Mouse (Mus musculus): ENCODE measurements around the gene Eif4e2.
A peak's percentile ranks its signal among the peaks of the same experiment; 100 is the strongest.

Gene Eif4e2

GRCm38 (mm10) chr1:87225739-87226138, 12.0 kb downstream of the Eif4e2 start:
- Histone ChIP-seq H3K36me3 (ENCODE audit: control insufficient read depth, insufficient read depth, low read length, poor library complexity, severe bottlenecking) (peaks cover 21% of the 10 kb centered on the region), H3K27me3 (ENCODE audit: control insufficient read depth, insufficient read depth, low read length, poor library complexity, severe bottlenecking) (no peaks in the 10 kb centered on the region)
- no peak for DNase-seq (ENCODE audit: low read depth, low spot score)

GRCm38 (mm10) chr1:87226409-87227159, 12.9 kb downstream of the Eif4e2 start:
- H3K36me3 ChIP-seq (ENCODE audit: control insufficient read depth, insufficient read depth, low read length, poor library complexity, severe bottlenecking), result peaks cover 15% of the 10 kb centered on the region

GRCm38 (mm10) chr1:87227160-87227550, 13.4 kb downstream of the Eif4e2 start:
- Histone ChIP-seq H3K36me3 (ENCODE audit: control insufficient read depth, insufficient read depth, low read length, poor library complexity, severe bottlenecking) (peaks cover 12% of the 10 kb centered on the region), H3K27me3 (ENCODE audit: control insufficient read depth, insufficient read depth, low read length, poor library complexity, severe bottlenecking) (no peaks in the 10 kb centered on the region)
- DNase-seq (ENCODE audit: low read depth, low spot score), result no peak

More at GRCm38 (mm10) chr1:87226409-87227159, 12.9 kb downstream of the Eif4e2 start:
- no peaks in the 10 kb centered on the region for H3K27me3 ChIP-seq (ENCODE audit: control insufficient read depth, insufficient read depth, low read length, poor library complexity, severe bottlenecking)
- no peak for DNase-seq (ENCODE audit: low read depth, low spot score)

- DNase-seq (ENCODE audit: low read depth, low spot score), result no peak
- peaks cover 4% of the 10 kb centered on the region for H3K36me3 ChIP-seq (ENCODE audit: control insufficient read depth, insufficient read depth, low read length, poor library complexity, severe bottlenecking)
- no peaks in the 10 kb centered on the region for H3K27me3 ChIP-seq (ENCODE audit: control insufficient read depth, insufficient read depth, low read length, poor library complexity, severe bottlenecking)
Measured at GRCm38 (mm10) chr1:87230606-87231005, 16.9 kb downstream of the Eif4e2 start.

- peaks cover 4% of the 10 kb centered on the region for H3K36me3 ChIP-seq (ENCODE audit: control insufficient read depth, insufficient read depth, low read length, poor library complexity, severe bottlenecking)
- H3K27me3 ChIP-seq (ENCODE audit: control insufficient read depth, insufficient read depth, low read length, poor library complexity, severe bottlenecking), result no peaks in the 10 kb centered on the region
- no peak for DNase-seq (ENCODE audit: low read depth, low spot score)
Measured at GRCm38 (mm10) chr1:87232197-87232596, 18.5 kb downstream of the Eif4e2 start.

GRCm38 (mm10) chr1:87239056-87239455, 25.3 kb downstream of the Eif4e2 start:
- Histone ChIP-seq H3K27me3 (ENCODE audit: control insufficient read depth, insufficient read depth, low read length, poor library complexity, severe bottlenecking) (no peaks in the 10 kb centered on the region), H3K36me3 (ENCODE audit: control insufficient read depth, insufficient read depth, low read length, poor library complexity, severe bottlenecking) (peaks cover 2% of the 10 kb centered on the region)
- DNase-seq (ENCODE audit: low read depth, low spot score), result no peak

GRCm38 (mm10) chr1:87243021-87243420, 29.3 kb downstream of the Eif4e2 start:
- DNase-seq (ENCODE audit: low read depth, low spot score), result no peak

GRCm38 (mm10) chr1:87245430-87245829, 31.7 kb downstream of the Eif4e2 start:
- Histone ChIP-seq H3K27me3 (ENCODE audit: control insufficient read depth, insufficient read depth, low read length, poor library complexity, severe bottlenecking) (no peaks in the 10 kb centered on the region), H3K36me3 (ENCODE audit: control insufficient read depth, insufficient read depth, low read length, poor library complexity, severe bottlenecking) (no peaks in the 10 kb centered on the region)
- no peak for DNase-seq (ENCODE audit: low read depth, low spot score)

More at GRCm38 (mm10) chr1:87243021-87243420, 29.3 kb downstream of the Eif4e2 start:
- Histone ChIP-seq H3K36me3 (ENCODE audit: control insufficient read depth, insufficient read depth, low read length, poor library complexity, severe bottlenecking) (peaks cover 2% of the 10 kb centered on the region; the same call in 1 of the 2 replicates), H3K27me3 (ENCODE audit: control insufficient read depth, insufficient read depth, low read length, poor library complexity, severe bottlenecking) (no peaks in the 10 kb centered on the region)

- Histone ChIP-seq H3K36me3 (ENCODE audit: control insufficient read depth, insufficient read depth, low read length, poor library complexity, severe bottlenecking) (no peaks in the 10 kb centered on the region), H3K27me3 (ENCODE audit: control insufficient read depth, insufficient read depth, low read length, poor library complexity, severe bottlenecking) (no peaks in the 10 kb centered on the region)
- peak; percentile 74 for DNase-seq (ENCODE audit: low read depth, low spot score)
Measured at GRCm38 (mm10) chr1:87245929-87246815, 32.5 kb downstream of the Eif4e2 start.

GRCm38 (mm10) chr1:87252040-87252609, 38.4 kb downstream of the Eif4e2 start:
- Histone ChIP-seq H3K27me3 (ENCODE audit: control insufficient read depth, insufficient read depth, low read length, poor library complexity, severe bottlenecking) (no peaks in the 10 kb centered on the region), H3K36me3 (ENCODE audit: control insufficient read depth, insufficient read depth, low read length, poor library complexity, severe bottlenecking) (no peaks in the 10 kb centered on the region)
- no peak for DNase-seq (ENCODE audit: low read depth, low spot score)

- no peaks in the 10 kb centered on the region; the same call in 1 of the 2 replicates for H3K27me3 ChIP-seq (ENCODE audit: control insufficient read depth, insufficient read depth, low read length, poor library complexity, severe bottlenecking)
- H3K36me3 ChIP-seq (ENCODE audit: control insufficient read depth, insufficient read depth, low read length, poor library complexity, severe bottlenecking), result no peaks in the 10 kb centered on the region
- DNase-seq (ENCODE audit: low read depth, low spot score), result no peak
Measured at GRCm38 (mm10) chr1:87255173-87255572, 41.5 kb downstream of the Eif4e2 start.

- DNase-seq (ENCODE audit: low read depth, low spot score), result no peak
- no peaks in the 10 kb centered on the region for H3K36me3 ChIP-seq (ENCODE audit: control insufficient read depth, insufficient read depth, low read length, poor library complexity, severe bottlenecking)
- H3K27me3 ChIP-seq (ENCODE audit: control insufficient read depth, insufficient read depth, low read length, poor library complexity, severe bottlenecking), result no peaks in the 10 kb centered on the region; the same call in 1 of the 2 replicates
Measured at GRCm38 (mm10) chr1:87257691-87258090, 44.0 kb downstream of the Eif4e2 start.

GRCm38 (mm10) chr1:87258484-87258883, 44.8 kb downstream of the Eif4e2 start:
- Histone ChIP-seq H3K36me3 (ENCODE audit: control insufficient read depth, insufficient read depth, low read length, poor library complexity, severe bottlenecking) (no peaks in the 10 kb centered on the region), H3K27me3 (ENCODE audit: control insufficient read depth, insufficient read depth, low read length, poor library complexity, severe bottlenecking) (no peaks in the 10 kb centered on the region; the same call in 1 of the 2 replicates)
- no peak for DNase-seq (ENCODE audit: low read depth, low spot score)

- H3K27me3 ChIP-seq (ENCODE audit: control insufficient read depth, insufficient read depth, low read length, poor library complexity, severe bottlenecking), result no peaks in the 10 kb centered on the region; the same call in 1 of the 2 replicates
- no peaks in the 10 kb centered on the region for H3K36me3 ChIP-seq (ENCODE audit: control insufficient read depth, insufficient read depth, low read length, poor library complexity, severe bottlenecking)
- no peak for DNase-seq (ENCODE audit: low read depth, low spot score)
Measured at GRCm38 (mm10) chr1:87259316-87259715, 45.6 kb downstream of the Eif4e2 start.

Data from splenic B cell, adult 2 months (primary cell).